Mouse (Mus musculus): ENCODE measurements around the gene Cacybp.

Gene Cacybp

GRCm38 (mm10) chr1:160212703-160213669 is at the start of gene Cacybp:
TSS of gene Cacybp (minus strand) at chr1:160212875.
- DNase-seq, result peak; percentile 99

GRCm38 (mm10) chr1:160262415-160262814 is 49.7 kb upstream of the Cacybp start:
- no peak for DNase-seq

- DNase-seq, result no peak
Observed at GRCm38 (mm10) chr1:160261849-160262248, 49.2 kb upstream of the Cacybp start.

GRCm38 (mm10) chr1:160260605-160261004 is 47.9 kb upstream of the Cacybp start:
- no peak for DNase-seq

GRCm38 (mm10) chr1:160259884-160260283 is 47.2 kb upstream of the Cacybp start:
- no peak for DNase-seq

- no peak for DNase-seq
Observed at GRCm38 (mm10) chr1:160253108-160253507, 40.4 kb upstream of the Cacybp start.

GRCm38 (mm10) chr1:160251388-160252007 is 38.8 kb upstream of the Cacybp start:
- no peak for DNase-seq

GRCm38 (mm10) chr1:160250782-160251181 is 38.1 kb upstream of the Cacybp start:
- DNase-seq, result no peak

GRCm38 (mm10) chr1:160249786-160250185 is 37.1 kb upstream of the Cacybp start:
- DNase-seq, result no peak

GRCm38 (mm10) chr1:160247473-160247872 is 34.8 kb upstream of the Cacybp start:
- DNase-seq, result no peak

GRCm38 (mm10) chr1:160246844-160247243 is 34.2 kb upstream of the Cacybp start:
- DNase-seq, result no peak

- no peak for DNase-seq
Observed at GRCm38 (mm10) chr1:160245954-160246353, 33.3 kb upstream of the Cacybp start.

- no peak for DNase-seq
Observed at GRCm38 (mm10) chr1:160244689-160245088, 32.0 kb upstream of the Cacybp start.

GRCm38 (mm10) chr1:160240091-160240490 is 27.4 kb upstream of the Cacybp start:
- no peak for DNase-seq

GRCm38 (mm10) chr1:160238852-160239443 is 26.3 kb upstream of the Cacybp start:
- DNase-seq, result no peak

GRCm38 (mm10) chr1:160237981-160238380 is 25.3 kb upstream of the Cacybp start:
- no peak for DNase-seq

GRCm38 (mm10) chr1:160233921-160234320 is 21.2 kb upstream of the Cacybp start:
- no peak for DNase-seq

- no peak for DNase-seq
Observed at GRCm38 (mm10) chr1:160232113-160232512, 19.4 kb upstream of the Cacybp start.

- peak; percentile 34 for DNase-seq
Observed at GRCm38 (mm10) chr1:160231013-160231412, 18.3 kb upstream of the Cacybp start.

GRCm38 (mm10) chr1:160227850-160228249 is 15.2 kb upstream of the Cacybp start:
- no peak for DNase-seq

- DNase-seq, result no peak
Observed at GRCm38 (mm10) chr1:160227196-160227595, 14.5 kb upstream of the Cacybp start.

GRCm38 (mm10) chr1:160224093-160224492 is 11.4 kb upstream of the Cacybp start:
- DNase-seq, result no peak

GRCm38 (mm10) chr1:160217898-160218297 is 5.2 kb upstream of the Cacybp start:
- no peak for DNase-seq

GRCm38 (mm10) chr1:160214171-160214570 is 1.5 kb upstream of the Cacybp start:
- no peak for DNase-seq

Data from right cerebral cortex, postnatal 4 days (tissue).